Mouse (Mus musculus) cerebellum, adult 8-10 months (tissue): ENCODE data around the gene Peg10.

Experiments used
- DNase-seq: peaks from one replicate; pipeline ENCODE4 v3.0.0; 2022

Peg10 gene

DNA sequence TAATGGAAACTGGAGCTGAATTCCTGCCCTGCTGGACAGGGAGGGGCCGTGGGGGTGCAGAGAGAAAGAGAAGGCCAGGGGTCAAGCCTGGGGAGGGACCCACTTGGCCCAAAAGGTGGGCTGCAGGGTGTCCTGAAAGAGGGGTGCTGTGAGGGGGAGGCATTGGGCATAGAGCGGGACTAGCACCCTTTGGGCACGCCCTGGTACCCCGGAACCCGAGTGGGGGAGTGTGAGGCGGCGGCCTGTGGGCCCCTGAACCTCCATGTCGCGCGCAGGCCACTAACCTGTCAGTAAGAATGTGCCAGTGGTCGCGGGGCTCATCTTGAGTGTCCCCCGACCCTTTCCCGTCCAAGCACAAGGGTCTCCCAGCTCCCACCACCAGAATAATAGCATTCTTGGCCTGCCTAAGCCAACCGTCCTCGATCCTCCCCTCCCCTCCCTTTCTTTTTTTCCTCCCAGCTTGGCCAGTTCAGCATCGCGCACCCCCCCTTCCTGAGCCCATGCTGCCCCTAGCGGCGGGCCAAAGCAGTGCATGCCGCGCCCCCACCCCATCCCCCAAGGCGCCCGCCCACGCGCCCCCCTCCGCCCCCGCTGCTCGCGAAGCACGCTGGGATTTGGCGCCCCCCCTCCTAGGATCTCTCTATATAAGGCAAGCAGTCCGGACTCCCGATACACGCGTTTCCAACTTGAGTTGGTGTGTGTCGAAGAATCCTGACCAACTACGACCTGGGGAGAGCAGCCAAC is at the start of gene Peg10, which contains the start of gene Sgce:
Gene Peg10 (plus strand): TSS at position 611 of the 744 bp plus-strand sequence.
Gene Sgce (minus strand): TSS at position 512 of the 744 bp plus-strand sequence.
- DNase-seq = peak; percentile 69

DNA sequence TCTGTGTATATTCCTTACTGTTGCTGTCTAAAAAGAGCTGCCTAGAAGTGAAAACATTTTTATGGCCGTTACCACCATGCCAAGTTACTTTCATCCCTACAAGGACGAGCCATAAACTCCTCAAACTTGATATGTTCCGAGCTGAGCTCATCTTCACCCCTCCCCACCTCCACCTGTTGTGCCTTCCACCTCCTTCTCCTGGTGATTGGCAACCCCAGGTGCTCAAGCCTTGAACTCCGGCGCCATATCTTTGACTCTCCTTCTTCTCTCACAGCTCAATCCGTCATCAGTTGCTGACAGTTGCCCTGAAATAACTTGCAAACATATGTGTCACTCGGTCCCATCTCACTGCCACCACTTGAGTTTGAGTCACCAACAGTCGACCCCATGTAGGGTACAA is 45.5 kb upstream of the Peg10 start:
- DNase-seq = no peak

DNA sequence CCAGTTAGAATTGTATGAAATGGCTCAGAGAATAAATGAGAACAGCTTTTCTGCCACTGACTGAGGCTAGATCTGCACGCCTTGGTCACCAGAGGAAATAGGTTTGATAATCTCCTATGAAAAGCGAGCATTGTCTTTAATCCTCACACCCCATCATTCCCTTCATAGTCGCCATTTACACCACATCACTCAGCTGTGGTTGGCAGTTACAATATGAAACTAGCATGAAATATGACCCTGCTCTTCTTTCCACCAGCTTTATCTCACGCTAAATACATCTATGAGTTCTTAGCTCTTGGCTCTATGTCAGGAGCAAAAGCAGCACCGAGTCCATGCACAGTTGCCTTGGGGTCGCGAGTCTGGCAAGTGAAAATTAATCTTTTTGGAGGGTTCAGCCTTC is 43.2 kb upstream of the Peg10 start:
- no peak for DNase-seq

DNA sequence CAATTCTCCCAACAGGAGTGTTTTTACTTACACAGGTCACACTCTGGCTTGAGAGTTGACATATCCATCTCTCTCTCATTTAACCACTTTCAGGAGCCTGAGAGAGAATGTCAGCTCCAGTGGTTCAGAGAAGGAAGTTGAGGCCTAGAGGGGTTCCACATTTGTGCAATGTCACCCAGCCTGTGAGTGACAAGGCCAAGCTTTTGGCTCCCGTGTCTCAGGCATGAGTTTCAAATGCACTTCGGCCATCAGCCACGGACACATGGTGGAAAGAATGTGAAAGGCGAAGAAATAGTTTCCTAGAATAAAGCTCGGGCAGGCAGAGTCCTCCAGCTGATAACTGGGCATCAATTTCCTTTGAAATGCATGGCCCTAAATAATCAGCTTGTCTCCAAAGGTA is 40.7 kb upstream of the Peg10 start:
- no peak for DNase-seq

DNA sequence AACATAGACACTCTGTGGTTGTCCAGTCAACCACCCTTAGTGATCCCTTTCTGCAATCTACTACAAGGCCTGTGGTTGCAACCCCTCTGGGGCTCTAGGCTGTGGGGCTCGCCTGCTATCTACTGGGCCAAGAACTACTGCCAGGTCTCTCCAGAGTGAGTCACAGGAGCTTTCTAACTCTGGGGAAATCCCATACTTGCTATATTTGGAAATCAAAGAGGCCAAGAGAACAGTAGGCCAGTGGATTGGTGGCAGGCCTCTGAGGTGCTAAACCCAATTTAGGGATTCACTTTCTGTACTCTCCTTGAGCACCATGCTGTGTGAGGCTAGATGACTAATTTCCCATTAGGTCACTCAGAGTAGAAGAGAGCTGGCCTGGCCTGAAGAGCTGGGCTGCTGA is 38.1 kb upstream of the Peg10 start:
- no peak for DNase-seq

DNA sequence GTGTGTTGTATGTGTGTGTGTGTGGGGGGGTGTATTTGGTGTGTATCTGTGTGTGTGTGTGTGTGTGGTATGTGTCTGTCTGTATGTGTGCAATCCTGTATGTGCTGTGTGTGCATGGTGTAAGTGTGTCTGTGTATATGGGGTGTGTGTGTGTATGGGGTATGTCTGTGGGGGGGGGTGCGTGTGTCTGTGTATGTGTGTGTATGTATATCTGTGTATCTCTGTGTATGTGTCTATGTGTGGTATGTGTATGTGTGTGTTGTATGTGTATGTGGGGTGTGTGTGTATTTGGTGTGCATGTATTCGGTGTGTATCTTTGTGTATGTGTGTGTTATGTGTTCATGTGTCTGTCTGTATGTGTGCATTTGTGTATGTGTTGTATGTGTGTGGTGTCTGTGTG is 30.9 kb upstream of the Peg10 start:
- no peak for DNase-seq

DNA sequence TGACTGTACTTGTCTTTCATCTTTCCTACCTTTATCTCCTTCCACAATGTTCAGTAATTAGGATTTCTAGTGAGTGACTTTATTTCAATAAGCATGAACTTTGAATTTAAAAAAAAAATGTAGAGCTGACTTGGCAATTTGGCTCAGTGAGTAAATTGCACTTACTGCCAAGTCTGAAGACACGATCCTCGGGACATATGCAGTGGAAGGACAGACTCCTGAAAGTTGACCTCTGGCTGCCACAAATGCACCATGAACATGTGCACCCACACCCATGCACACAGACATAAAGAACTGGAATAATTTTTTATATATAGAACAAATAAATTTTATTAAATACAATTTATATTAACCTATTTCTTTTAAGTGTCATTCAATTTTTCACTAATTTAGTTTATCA is 29.8 kb upstream of the Peg10 start:
- DNase-seq = no peak

DNA sequence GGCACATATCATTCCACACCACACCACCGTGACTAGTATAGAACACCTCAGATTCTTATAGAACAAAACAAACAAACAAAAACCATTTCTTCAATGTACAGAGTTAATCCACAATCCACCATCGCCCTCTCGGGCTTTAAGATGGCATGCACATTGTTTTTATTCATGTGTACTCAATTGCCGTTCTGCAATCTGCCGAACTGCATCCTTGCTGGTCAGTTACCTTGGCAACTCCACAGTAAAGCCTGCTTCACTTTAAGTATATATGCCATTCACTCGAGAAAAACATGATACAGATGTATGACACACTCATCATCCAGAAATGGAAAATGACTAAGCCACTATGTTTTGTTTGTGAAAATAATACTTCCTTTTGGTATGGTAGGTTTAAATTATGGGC is 25.0 kb upstream of the Peg10 start:
- no peak for DNase-seq

DNA sequence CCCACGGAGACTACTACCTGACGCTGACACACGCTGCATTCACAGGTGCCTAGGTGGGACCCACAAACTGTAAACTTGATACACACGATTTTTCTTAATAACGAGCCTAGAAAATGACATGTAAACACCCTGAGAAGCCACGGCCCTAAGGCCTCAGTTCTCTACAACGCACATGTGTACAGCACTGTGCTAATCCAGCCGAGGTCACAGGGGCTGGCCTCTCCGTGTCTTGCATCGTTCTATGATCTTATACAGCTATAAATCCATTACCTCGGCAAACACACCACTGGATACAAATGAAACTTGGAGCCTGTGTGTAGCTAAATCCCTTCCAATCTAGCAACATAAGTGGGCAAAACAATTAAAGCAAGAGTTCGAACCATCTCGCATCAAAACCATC is 24.4 kb upstream of the Peg10 start:
- no peak for DNase-seq

DNA sequence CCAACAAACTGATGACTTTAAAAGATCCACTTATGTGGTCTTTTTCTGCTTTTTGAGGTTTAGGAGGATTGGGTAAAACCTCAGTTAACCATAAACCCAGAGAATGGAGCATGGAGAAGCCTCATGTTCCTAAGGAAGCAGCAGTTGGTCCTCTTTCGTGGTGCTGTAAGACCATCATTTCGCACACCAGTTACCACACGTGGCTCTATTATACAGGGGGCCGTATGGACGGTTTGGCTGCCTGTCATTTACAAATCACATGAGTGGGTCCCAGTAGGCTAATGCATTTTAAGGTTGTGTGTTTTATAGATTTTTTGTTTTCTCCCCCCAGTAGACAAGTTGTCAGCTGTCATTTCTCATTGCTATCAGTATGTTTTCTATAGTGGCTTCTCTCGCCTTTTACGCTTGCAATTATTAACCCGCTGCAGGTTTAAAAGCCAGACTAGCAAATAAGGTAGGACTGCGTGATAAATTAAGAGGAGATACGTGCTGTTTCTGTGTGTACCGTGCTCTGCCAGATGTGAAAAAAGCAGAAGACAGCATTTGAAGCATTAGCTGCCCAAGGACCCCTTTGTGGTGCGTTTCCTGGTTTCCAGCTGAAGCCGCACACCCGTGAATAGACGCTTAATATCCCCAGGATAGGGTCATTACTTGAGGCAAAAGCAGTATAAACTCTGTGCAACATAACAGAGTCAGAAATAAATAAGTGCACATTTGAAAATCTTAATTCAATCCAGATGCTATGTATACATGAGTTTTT is 22.9 kb upstream of the Peg10 start:
- DNase-seq = no peak

DNA sequence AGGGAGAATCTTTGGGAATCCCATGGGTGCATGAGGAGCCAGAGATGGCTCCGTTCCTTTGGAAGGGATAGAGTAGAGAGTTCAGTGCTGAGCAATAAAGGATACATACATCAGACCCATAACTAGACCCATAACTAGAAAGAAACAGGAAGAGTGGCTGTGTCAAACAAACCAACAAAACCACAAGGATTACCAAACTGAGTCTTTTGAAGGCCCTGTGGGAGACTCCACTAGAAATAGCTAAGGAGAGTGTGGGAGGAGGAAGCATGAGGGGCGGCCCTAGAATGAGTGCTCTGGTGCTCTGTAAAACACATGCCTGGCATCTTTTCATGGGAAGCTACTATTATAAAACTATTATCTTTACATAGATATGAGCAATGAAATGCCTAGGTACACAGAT is 18.8 kb upstream of the Peg10 start:
- no peak for DNase-seq

DNA sequence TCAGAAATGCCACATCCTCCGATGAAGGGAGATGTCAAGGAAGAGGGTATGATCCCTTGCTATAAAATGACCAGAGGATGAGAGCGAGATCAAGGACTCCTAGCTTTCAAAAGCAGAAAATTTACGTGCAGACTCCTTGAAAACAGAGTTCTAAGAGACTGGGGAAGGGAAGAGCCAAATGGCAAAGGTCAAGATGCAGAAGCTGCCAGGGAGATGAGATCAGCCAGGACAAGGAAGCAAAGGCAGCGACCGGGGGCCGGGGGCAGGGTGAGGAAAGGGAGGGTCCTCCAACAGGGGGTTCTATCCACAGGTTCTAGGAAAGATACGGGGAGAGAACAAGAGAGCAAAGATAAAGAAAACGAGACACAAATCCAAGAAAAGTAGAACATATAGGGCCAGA is 15.4 kb upstream of the Peg10 start:
- DNase-seq = no peak

DNA sequence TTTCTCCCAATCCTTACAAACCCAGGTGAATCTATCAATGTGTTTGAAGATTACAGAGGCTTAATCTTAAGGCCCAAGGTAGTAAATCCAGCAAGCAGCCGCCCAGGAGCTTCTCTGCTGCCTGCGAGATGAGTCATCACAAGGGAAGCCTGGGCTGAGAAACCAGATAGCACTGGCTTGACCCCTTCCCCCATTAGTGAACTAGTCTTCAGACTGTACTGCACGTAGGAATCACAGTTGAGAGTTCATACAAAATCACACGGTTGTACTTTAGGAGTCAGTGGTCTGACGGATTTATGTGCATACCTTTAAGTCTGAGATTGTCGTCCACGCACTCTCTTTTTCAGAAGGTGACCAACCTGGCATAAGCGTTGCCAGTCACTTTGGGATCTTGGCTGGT is 13.9 kb upstream of the Peg10 start:
- no peak for DNase-seq

DNA sequence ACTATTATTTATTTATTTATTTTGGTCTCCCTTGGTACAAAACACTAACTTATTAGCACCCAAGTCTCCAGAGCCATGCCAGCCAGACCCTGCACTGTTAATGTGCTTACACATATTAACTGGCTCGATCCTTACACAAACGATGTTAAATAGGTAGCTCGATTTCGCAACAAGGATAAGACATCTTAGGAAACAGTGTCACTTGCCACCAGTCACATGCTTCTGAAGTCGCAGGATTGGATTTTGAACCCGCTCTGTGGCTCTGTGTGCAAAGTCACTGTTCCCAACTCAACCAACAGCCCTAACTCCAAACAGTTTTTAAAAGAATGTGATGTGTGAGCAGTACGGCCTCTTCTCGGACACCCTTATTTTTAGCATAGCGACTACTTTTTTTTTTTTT is 10.7 kb upstream of the Peg10 start:
- no peak for DNase-seq

DNA sequence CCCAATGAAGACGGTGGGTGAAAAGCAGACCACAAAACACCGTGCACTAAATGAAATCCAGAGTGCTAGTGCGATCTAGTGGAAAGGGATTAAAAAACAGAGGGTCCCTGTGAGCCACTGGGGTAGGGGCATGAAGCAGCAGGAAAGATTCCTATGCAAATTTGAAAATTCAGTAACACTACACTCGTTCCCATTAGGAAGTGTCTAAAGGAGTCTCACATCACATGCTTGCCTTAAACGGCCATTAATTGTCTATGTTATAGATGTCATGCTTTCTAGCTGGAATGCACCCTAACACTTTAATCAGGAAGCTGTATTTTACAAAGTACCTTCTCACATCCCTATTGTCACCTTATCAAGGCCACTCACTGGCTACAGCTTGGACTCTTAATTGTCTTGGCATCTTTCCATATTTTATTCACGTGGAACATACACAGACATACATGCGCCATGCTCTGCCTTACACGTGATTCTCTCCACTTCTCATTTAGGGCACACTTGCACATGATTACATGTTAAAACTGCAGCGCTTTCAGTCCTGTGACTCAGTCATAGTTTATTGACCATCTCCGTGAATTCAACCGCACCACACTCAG is 9.0 kb upstream of the Peg10 start:
- DNase-seq = no peak

DNA sequence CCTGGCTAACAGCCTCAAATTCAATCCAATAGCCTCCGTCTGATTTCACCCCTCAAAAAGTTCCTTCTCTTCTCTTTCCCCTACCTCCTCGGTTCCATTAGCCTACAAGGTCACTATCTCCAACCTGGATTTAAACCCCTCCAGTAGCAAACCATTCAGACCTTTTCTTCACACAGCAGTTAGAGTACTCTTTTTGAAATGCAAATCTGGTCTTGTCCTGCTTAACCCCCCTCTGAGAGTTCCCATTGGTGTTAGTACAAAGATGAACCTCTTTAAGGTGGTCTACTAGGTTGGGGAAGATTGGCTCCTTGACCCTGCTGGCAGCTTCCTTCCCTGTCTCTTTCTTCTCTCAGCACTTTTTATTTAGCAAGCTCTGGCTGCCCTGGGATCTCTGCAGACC is 8.4 kb upstream of the Peg10 start:
- DNase-seq = no peak

DNA sequence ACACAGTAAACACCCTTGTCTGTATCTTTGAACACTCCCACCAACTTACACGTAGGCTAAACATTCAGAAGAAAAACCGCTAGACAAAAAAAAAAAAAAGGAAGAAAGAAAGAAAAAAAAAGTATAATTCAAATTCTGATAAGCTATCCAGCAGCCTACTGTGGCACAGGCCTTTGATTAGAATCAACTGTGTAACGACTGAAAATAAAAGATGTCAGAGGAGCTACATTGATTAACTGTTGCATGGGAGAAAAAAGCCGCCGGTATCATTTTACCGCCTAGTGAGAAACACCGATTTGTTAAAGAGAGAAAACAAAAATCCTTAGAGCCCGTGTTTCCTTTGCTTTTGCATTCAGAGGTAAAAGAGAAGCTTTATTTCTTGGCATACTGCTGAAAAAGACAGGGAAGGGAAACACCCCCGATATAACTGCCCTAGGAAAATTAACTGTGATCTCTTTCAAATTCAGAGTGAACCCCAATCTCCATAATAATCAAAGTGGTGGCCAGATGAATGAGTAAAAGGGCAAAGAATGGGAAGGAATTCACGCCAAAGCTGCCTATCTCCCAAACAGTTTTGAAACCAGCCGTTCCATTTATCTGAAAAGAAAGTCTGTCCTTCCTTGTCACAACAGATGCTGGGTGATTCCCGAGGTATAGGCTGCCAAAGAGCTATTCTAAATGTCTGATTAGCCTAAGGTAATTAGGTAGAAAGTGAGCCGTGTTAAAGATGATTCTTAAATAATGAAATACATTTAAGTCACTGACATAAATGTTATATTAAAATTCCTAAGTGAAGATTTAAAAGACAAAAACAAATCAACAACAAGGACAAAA is 7.4 kb upstream of the Peg10 start:
- no peak for DNase-seq

DNA sequence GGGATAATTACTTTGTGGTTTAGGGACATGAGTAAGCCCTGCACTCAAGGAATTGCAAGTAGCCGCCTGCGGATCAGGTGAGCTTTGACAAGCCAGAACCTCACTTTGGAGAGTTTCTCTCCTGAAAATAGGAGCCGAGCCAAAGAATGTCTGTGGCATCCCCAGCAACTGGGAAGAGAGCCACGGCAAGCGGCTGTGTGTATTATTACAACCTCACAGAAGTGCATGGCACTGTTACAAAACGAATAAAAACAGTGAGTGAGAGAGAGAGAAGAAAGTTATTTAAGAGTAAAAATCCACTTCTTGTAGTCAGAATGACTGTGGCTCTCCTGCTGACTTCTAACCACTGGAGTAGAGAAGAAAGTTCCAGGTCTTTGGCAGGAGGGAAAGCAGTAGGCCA is 6.6 kb upstream of the Peg10 start:
- DNase-seq = peak; percentile 28

DNA sequence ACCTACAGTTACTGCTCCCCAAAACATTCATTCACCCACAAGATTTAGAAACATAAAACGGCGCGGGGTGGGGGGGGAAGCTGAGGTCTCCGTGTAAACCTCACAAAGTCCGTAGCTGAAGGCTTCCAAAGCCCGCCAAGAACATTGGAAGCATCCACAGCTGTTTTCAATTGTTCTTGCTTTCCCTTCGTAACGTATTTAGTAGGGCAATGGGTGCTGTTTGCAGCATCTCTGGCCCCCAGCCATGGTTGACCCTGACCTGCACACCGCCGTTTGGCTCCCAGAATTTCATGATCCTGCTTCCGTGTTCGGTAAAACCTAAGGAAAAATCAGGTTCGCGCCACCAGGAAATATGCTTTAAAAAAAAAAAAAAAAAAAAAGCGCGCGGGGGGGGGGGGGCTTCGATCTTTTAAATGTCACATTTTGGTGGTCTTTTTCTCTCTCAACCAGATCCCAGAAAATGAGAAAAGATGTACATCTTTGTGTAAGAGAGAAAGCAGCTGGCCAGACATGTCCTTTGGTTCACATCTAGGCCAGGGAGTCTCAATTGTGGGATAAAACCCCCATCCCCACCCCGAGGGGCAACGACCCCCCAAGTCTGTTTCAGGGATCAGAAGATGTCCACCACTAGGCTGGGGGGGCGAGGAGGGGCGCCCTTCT is 940 bp upstream of the Peg10 start:
- DNase-seq = peak; percentile 18

DNA sequence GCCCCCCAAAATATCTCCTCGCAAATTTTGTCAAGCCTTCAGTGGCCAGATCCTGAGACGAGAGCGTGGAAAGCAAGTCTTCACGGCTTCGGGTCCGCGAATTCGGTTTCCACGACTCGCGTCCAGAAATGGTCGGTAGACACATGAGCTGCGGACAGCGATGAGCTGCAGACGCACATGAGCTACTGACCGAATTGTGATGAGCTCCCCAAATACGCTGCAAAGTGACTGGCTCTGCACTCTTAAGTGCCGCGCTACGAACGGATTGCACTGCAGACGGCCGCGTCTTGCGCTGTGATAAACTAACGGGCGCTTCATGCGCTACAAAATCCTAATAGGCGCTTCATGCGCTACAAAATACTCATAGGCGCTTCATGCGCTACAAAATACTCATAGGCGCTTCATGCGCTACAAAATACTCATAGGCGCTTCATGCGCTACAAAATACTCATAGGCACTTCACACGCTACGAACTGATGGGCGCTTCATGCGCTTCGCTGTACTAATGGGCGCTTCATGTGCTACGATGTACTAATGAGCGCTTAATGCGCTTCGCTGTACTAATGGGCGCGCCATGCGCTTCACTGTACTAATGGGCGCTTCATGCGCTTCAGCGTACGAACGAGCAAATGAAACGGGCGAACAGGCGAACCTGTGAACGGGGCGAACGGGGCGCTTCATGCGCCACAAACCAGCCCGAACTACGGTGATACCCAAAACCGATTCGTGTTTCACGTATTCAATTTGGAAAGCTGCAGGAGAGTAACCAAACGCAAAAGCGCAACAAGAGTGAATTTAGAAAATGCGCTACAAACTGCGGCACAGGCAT is 785 bp downstream of the Peg10 start:
- DNase-seq = peak; percentile 44

DNA sequence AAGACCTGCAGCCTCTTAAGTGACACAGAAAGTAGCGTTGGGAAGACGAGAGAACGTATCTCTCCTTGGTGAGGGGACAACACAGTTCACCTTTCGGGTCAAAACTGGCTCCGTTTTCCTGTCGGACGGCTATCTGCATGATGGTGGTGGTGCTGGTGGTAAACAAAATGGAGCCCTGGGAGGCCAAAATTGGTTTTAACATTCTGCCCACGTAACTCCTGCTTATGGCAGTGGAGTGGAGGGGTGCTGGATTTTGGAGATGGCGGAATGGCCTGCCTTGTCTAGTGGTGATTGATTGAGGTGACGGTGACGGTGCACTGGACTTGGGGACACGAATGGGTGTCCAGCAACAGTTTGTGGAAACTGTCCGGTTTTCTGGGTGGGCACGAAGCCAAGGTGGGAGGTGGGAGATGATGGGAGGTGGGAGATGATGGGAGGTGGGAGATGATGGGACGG is 1.4 kb downstream of the Peg10 start:
- peak; percentile 53 for DNase-seq

DNA sequence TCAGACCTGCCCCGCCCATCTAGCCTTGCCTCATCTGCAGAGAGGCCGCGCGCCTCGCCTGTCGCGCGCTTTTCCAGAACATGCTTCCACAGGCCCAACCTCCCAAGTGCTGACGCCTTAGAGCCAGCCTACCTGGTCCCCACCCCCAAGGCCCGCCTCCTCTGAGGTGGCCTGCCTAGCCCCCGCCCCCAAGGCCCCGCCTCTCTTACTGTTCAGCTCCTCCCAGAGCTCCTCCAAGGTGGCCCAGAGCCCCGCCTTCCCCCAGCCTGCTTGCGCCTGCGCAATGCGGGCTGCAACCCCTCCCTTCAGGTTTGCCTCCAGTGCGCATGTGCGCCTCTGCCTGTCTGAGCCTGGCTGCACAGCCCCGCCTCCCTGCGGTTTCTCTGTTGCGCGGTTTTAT is 2.0 kb downstream of the Peg10 start:
- peak; percentile 94 for DNase-seq
